Mouse (Mus musculus) B cell, adult 2 months (primary cell): ENCODE data around the gene Defb43.

ENCODE experiments used
- DNase-seq, 2 experiments: peaks; one replicate each; pipeline ENCODE4 v3.0.0; 2022

Gene Defb43

DNA sequence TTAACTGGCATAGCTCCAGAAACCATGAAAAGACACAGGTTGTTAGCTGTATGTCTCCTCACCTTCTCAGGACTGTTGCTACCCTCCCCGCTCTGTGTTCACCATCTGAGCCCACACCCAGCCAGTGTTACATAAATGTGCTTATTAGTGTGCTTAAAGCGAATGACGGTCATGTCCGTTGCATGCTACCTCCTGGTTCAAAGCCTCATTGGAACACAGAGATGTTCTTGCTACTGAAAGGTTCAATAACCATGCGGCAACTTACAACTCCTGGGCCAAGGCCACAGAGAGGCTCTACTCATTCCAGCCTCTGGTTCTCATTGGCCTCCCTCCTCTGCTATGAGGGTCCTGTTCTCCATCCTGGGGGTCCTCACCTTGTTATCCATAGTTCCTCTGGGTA lies at the start of gene Defb43:
Gene Defb43 (plus strand): TSS at position 301 of the 400 bp plus-strand sequence.
- DNase-seq = no peak

DNA sequence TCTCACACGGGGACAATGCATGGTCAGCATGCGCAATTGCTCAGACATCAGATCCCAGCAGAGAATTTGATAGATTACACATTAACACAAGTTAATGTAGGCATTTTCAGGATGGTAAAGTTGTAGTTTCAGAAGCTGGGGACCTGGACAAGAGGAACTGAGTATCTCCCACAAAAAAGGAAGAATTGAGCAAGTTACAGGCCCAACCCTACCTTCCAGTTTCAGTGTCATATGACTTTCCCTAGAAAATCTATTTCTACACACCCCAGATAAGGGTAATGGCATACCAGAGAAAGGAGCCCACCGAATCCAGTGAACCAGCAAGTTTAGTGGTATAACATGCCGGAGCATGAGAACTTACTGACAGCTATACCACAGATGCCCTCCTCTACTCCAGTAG lies 47.9 kb upstream of the Defb43 start:
- DNase-seq = no peak

DNA sequence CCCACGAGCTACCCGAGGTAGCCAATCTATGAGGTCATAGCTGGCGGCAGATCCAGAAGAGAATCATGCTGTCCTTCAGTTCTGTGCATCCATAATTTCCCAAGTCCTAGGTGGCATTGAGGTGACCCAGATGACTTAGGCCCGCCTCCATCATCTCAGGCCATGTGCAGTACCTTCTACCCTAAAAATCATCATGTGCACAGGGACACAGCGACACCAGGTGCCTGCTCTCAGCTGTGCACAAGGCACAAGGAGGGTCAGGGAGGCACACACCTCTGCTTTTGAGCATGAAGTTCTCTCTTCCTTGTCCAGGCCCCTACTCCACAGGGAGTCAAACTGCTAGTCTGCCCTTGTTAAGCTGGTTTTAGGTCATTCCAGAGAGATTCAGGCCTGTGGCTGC lies 46.2 kb upstream of the Defb43 start:
- DNase-seq = no peak

DNA sequence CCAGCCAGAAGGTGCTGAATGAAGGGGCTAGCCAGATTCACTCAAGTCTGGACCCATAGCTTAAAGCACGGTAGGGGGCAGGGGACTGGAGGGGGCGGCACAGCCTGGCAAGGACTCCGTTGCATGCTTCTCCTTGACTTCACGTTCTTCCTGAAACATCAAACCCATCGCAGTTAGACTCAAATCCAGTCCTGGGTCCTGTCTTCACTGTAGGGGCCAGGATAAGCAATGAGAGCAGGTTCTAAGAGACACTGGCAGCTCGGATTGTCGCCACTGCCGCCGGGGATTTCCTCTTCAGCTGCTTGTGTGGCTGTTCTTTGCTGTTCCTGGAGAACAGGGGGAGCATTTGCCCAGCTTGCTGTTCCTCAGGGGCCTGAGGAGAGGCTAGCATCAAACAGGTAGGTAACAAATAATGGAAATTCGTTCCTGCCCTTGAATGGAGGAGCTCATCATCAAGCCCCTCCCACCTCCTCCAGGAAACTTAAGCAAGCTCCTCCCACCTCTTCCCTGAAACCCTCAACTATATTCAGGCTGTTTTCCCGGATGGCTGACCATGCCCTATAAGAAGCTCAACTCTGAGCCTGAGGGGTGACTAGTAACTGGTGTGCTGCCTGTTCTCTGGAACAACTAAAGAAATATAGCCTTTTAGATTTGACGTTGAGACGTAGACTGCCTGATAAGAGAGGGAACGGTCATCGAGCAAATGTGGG lies 45.6 kb upstream of the Defb43 start:
- no peak for DNase-seq

DNA sequence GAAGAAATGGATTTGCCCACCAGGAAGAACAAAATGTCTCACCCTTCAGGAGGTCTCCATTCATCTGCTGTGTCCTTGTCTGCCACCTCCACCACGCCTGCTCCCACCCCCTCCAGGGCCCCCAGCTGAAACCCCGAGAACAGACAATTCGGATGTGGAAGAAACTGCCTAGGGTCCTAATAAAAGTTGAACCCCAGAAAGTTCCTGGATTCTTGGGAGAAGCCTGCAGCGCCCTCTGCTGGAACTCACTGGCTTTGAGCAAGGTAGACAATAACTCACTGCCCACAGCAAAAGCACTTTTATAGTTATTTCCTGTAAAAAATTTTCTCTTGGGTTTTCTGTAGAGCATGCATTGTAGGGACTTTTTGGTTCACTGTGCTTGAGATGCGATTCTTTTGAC lies 36.5 kb upstream of the Defb43 start:
- peak; percentile 64 to 66 for DNase-seq

DNA sequence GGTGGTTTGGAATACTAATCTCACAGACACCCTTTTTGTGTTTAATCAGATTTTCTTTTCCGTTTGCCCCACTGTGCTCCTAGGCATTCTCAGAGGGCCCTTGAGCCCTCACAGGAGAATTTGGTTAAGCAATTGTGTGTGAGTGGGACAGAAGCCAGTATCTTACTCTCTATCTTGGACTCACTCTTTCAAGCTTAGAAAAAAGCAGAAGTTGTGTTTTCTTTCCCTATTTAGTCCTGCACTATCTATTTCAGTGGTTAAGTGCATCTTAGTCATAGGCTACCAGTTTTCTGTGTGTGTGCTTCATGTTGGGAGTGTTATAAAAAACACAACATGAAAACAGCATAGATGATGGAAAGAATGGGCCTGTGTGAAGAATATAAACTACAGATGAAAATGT lies 31.8 kb upstream of the Defb43 start:
- no peak for DNase-seq

DNA sequence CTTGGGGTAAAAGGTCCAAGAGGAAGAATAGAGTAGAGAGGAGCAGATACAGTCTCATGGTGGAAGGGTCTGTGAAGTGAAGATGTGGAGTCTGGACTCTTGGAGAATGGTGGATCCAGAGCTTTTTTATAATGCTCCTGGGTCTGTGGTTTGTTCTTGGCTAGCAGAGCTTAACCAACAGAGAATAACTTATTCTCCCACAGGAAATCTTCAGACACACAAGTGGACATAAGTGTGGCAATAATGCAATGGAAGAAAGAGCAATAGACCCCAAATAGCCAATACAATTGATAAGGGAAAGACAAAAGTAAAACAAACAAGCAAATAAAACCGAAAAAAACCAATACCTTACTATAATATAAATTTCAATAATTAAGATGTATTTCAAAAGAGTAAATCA lies 27.2 kb upstream of the Defb43 start, which contains the start of gene Defb48:
Gene Defb48 (minus strand): TSS at position 101 of the 400 bp plus-strand sequence.
- no peak for DNase-seq

DNA sequence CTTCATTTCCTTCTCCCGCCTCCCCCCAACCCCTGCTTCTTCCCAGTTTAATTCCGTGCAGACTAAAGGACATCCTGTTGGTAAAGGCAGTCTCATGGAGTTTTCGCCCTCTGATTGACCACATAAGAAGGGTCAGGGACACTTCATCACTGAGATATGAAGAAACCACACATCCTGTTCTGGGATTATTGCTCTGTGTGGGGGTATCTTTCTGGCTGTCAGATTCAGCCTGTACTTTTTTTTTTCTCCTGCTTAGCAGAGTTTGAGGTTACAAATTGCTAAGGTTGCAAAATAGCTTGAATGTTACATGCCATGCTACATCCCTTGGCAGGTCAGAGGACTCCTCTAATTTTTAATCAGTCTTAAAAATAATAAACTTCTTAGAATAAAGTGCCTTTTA lies 20.3 kb upstream of the Defb43 start:
- DNase-seq = no peak

DNA sequence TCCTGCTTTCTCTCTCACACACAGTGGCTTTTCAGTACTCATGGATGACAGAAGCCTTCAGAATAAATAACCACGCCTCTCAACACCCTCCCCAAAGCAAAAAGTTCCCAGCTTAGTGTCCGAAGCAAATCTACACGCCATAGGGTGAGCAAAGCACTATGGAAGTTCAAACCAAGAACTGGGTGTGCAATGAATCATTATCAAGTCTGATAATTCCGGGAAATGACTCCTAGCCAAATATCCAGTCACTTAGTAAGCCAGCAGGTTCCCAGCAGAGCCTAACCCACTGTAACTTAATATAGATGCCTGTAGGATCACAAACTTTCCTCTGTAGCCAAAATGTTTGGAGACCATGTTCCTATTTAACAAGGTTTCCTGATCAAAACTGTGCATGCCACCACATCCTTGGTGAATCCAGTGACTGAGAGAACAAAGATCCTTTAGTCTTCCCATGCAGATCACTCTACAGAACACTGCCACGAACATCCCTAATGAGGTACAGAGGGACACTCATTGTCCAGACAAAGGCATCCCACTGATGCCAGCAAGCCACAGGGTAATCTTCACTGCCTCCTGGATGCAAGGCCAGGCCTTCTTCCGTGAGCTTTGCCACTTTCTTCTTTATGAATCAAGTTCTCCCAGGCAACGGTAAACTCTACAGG lies 19.6 kb upstream of the Defb43 start:
- no peak for DNase-seq

DNA sequence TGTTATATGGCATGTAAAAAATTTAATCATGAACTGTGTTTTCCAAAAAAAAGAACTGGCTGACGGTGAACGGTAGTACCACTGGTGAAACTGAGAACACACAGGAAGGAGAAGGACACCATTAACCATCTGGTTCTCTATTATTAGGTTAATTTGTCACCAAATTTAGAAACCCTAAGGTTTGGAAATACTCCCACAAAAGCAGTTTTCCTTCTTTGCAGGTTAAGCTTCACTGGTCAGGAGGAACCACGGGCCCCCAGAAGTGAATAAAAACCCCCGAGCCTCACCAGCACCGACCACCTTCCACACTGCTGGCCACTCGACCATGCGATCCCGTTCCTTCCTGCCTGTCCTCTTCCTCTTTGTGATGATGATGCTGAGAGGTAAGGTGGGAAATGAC lies 13.8 kb upstream of the Defb43 start, which contains the start of gene Defb47:
Gene Defb47 (plus strand): TSS at position 301 of the 400 bp plus-strand sequence.
- DNase-seq = no peak

DNA sequence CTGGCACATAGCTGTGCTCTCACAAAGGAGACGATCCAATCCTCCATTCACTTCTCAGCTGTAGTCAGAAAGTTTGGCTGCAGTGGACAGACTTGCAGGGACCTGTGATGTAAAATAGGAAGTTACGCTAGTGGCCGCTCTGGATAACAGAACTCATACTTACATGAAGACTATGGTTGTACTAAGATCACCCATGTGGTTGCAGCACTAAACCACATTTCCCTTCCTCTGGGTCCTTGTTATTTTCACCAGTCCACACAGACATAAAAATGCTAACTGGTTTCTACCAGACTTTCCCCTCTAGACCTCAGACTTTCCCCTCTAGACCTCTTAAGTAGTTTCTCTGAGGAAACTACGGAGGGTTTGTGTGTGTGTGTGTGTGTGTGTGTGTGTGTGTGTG lies 12.6 kb upstream of the Defb43 start:
- no peak for DNase-seq

DNA sequence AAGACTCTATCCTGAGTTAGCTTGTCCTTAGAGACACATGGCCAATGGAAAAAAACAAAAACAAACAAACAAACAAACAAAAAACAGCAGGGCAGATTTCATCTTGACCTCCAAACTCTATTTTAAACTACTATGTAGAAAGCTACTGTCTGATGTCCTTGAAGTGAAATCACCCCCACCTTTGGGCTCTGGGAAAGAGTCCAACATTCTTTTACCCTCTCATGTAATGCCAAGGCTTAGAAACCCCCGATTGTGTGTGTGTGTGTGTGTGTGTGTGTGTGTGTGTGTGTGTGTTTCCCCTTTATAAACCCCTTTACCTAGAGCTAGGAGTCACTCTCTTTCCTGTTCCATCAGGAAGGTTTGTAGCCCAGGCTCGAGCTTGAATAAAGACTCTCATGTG lies 9.0 kb upstream of the Defb43 start:
- no peak for DNase-seq

DNA sequence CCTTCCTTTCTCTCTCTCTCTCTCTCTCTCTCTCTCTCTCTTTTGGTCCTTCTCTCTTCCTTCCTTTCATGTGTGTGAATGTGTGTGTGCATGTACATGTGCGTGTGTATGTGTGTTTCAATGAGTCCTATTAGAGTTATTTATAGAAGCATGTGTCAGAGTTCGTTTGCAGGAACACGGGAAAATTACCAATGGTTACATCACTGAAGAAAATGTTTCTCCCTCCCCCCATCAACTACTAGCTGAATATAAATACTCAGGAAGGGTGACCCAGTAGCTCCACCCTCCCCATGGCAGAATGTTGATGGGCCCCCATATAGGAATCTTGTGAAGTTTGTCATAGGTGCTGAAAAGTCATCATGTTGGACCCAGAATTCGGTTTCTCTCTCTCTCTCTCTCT lies 1.5 kb downstream of the Defb43 start:
- DNase-seq = no peak

DNA sequence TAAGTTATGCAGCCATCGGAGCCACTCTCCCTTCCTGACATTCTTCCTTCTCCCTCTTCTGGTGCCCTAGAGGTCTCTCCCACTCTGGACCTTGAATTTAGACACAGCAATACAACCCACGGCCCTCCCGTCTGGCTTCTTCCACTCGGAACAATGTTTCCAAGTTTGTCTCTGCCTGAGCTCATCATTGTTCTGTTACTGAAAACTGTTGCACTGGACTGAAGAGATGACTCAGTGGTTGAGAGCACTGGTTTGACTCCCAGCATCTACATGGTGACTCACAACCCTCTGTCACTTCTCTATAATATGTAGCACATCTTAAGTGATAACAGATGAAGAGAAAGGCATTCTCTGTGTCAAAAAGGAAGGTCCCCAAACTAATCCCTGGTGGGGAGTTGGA lies 3.1 kb downstream of the Defb43 start:
- no peak for DNase-seq

DNA sequence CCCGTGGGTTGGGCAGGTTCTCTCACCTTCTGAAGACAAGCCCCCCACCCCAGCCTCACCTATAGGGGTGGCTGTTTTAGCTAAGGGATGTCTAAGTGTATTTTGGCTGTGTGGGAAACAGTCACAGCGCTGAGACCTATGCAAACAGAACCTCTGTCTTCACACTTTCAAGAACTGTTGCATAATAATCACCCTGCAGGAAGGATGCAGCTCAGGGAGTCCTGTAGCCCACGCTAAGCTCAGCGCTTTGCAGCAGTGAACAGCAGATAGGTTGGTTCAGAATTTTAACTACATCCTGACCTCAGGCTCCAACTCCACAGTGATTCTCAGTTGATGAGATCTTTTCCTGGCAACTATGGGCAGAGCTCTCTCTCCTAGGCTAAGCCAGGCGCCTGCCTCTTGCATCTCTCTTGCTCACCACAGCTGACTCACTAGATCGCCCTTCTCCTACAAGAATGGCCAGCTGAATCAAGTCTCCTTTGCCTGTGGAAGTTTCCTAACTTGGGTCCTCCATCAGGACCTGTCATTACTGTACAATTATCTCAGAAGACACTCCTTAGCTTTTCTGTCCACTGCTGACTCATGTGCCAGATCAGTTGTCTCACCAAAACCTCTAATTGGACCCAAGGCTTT lies 9.1 kb downstream of the Defb43 start:
- no peak for DNase-seq

DNA sequence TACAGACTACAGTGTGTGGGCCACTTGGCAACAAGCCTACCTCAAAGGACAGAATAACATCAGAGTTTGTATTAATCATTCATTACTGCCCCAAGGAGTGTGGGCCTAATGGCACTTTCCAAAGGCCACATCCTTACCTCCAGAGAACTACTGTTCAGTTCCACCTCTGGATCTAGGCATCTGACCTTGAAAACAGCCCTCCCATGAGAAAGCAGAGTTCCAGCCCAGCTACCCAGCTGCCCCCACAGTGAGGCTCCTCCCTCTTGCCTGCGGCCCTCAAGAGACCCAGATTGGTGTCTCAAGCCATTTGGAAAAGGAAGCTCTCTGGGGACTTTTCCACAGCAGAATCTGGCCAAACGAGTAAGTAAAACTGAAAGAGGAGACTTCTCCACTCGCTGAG lies 35.1 kb downstream of the Defb43 start, which contains the start of gene Defb42:
Gene Defb42 (plus strand): TSS at position 301 of the 400 bp plus-strand sequence.
- no peak for DNase-seq

DNA sequence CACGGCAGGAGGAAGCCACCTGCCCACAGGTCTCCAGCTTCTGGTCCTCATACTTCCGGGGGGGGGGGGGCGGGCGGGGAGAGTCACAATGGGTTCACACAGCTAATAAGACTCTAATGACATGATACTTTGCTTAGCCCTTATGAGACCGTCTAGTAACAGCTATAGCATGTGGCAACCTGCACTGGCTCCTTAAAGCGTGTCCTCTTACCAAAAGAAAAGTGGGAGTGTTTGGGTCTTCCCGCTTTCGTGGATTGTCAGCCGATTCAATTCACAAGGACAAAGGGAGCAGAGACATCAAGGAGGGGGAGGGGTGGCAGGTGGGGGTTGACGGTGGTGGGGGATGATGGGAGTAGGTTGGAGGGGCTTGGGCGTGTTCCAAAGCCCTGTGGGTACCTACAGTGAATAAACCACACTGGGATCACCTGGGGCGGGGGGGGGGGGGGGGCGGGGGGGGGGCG lies 38.4 kb downstream of the Defb43 start, which contains the start of gene Defb30:
Gene Defb30 (minus strand): TSS at position 51 of the 461 bp plus-strand sequence.
- DNase-seq = no peak

DNA sequence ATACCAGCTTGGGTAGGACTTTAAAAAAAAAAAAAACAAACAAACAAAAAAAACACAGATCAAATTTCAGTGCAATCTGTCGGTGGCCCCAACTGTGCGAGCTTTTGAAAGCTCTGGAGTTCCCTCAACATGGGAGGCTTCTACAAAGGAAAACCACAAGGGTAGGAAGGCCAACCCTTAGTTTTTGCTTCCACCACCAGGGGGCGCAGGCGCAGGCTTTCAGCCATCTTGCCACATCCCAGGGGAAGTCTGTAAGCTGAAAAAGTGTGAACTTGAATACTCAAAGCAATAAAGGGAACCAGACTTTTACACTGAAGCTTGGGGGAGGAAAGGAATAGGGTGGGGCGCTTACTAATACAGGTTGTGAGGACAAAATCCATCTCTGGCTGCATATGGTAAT lies 39.2 kb downstream of the Defb43 start:
- peak; percentile 77 for DNase-seq

DNA sequence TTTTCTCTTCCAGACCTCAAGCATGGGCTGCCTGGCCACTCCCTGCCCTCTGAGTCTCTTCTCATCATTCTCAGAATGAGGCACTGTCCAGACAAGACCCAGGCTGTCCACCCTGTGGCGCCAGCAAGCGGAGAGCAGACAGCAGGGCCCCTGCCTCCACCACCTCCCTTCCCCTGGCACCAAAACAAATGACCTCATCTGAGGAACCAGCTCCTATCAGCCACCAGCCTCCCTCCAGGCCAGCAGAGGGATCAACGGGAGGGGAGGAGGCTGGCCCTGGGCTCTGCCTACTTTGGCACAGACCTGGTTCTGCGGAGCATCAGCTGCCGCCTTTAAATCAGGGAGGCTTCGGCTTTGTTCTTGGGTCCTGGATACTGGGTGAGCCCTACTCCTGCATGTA lies 43.2 kb downstream of the Defb43 start:
- no peak for DNase-seq

DNA sequence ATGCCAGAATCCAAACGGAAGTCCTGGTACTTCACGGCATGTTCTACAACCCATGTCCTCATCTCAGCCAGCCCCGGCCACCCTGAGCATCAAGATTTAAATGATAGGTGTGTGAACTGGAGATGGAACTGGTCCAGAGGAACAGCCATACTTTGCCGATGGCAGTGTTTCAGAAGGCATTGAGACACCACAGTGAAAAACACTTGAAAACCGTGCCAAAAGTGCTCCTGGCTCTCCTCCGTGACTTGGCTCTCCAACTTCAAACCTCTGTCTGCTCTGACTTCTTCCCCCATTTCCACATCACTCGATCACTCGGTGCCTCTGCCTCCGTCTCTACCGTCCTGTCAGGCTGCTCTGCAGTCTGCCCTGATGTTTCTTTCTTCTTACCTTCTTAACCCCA lies 48.8 kb downstream of the Defb43 start:
- no peak for DNase-seq

DNA sequence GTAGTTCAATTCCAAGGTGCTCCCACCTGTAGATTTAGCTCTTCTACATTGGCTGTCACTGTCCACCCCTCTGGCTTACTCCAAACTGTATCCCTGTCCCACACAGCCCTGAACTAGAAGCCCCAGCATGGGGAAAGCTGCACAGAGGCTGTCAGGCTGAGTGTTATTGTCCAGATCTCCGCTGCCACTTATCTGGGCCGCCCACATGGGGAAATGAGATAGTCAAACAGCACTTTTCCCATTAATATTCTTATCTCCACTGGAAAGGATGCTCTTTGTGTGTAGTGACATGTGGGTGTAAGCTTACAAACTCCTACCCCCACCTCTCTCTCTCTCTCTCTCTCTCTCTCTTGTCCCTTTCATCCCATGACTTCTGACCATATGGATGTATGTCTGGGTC lies 50.6 kb downstream of the Defb43 start:
- no peak for DNase-seq

DNA sequence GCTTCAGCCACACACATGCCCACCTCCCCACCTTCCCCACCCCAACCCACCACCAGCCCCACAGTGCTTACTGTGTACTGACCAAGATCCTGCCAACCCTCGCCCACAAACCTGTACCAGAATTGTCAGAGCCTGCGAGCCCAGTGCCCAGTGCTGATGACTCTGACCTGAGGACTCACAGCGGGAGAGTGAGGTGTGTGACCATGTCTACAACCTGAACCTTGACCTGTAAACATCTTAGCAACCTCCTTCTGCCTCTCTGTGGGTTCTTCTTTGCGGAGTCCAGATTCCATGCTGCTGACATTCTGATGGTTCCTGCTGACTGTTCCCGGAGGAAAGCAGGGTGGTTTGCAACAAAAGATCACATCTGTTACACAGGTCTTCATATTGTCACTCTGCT lies 53.8 kb downstream of the Defb43 start:
- DNase-seq = no peak

DNA sequence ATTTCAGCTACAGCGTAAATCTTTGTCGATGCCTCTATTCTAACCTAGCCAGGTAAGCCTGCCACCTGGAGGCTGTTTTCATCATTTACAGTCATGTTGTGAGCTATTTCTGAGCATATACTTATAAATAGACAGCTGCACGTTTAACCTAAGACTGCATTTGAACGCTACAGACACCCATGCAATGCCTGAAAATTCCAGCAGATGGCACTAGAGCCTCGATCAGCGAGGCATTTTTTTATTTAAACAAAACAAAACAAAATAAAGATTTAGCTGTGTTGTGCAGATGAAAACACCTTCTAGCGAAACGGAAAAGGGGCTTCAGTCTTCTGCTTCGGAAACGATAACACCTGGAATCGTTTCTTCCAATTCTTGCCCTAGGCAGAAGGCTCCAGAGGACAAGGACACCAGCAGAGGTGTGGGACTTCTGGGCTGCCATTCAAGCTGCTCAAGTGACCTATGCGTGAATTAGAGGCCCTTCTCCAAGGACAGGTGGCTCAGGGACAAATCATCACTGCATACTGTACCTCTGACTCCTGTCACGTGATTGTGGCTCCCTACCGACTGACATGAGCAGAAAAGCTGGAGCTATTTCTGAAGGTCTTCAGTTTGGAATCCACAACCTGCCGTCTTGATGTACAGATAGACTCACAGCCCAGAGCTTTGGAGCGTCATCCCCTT lies 55.2 kb downstream of the Defb43 start:
- DNase-seq = peak; percentile 77
